Mouse (Mus musculus): ENCODE measurements around the gene Prkar2a. TPM values are rescaled to one million over a fixed set of nuclear protein-coding genes. Genes with fewer than 3 reads are reported as not detected.
"Not testable (repeated sequence)": the region's sequence is repeated elsewhere in the genome, so short reads cannot be mapped to it uniquely, and the experiment has no call there.

Gene Prkar2a
- 32.9 and 39.3 TPM in 2 replicates for polyA plus RNA-seq (2015; fragmentation: Nextera tagmentation; extraction: Ambion mirVana)

- no peak within 1 kb of the TSS for H3K4me3 ChIP-seq (replicated peaks)
- no peaks in the 10 kb centered on the region for H3K36me3 ChIP-seq
- peaks cover 8% of the 10 kb centered on the region for H3K4me1 ChIP-seq
- ATAC-seq (ENCODE audit: insufficient read depth, low FRiP score, low read depth) = no peak
- H3K27me3 ChIP-seq (replicated peaks) = no peaks in the 10 kb centered on the region
- H3K4me2 ChIP-seq = no peak within 1 kb of the TSS
- 84% methylated on average over 1 of the region's 1 CpGs for WGBS
- H3K27ac ChIP-seq = no peak within 1 kb of the TSS
- H3K9me3 ChIP-seq = no peaks in the 10 kb centered on the region
- H3K9ac ChIP-seq = no peak within 1 kb of the TSS
Measured at GRCm38 (mm10) chr9:108689106-108689505, at the start of gene Prkar2a. TSS of gene Prkar2a (plus strand) at chr9:108689314.

DNA sequence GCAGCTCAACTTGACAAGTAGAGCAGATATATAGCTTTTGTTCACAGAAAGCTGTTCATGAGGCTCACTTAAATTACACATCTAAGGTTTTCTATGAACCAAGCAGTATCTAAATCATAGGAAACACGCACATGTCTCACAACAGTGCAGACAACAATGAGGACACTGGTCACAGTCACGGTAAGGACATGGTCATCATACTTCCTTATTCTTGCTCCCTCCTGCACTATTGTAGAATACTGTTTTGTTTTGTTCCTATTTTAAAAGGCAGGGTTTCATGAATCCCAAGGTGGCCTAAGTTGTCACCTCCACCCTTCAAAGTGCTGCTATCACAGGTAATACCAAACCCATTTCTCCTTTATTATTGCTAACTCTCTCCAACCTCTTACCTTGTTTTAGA, 49.3 kb upstream of the Prkar2a start:
- WGBS = 92% methylated on average over 2 of the region's 2 CpGs
- no peak for ATAC-seq (ENCODE audit: insufficient read depth, low FRiP score, low read depth)
- H3K36me3 ChIP-seq = no peaks in the 10 kb centered on the region

DNA sequence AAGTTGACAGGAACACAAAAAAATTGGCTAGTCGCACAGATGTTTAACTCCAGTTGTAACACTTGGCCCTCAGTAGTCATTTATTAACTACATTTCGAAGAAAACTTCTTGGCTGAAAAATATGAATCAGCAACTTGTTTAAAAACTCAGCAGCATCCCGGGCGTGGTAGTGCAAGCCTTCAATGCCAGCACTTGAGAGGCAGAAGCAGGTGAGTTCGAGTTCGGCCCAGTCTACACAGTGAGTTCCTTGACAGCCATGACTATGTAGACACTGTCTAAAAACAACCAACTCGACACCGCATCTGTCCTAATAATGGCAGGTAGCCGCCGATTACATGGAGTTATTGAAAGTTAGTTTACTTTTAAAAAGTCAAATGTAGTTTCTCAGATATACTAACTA, 40.9 kb upstream of the Prkar2a start:
- 23% methylated on average over 10 of the region's 10 CpGs for WGBS
- peak overlapping the region; percentile 94; the same call in 1 of the 2 replicates for H3K27ac ChIP-seq

More for the DNA sequence above, 49.3 kb upstream of the Prkar2a start:
- no peak overlapping the region for H3K27ac ChIP-seq
- H3K9ac ChIP-seq = no peak overlapping the region
- no peak overlapping the region for H3K4me3 ChIP-seq (replicated peaks)
- H3K4me1 ChIP-seq = no peaks in the 10 kb centered on the region
- no peaks in the 10 kb centered on the region for H3K27me3 ChIP-seq (replicated peaks)
- H3K4me2 ChIP-seq = no peak overlapping the region
- no peaks in the 10 kb centered on the region for H3K9me3 ChIP-seq

GRCm38 (mm10) chr9:108648611-108649560, 40.2 kb upstream of the Prkar2a start, which contains the start of gene Arih2:
TSS of gene Arih2 (minus strand) at chr9:108649386.
- Histone ChIP-seq H3K27ac (peak within 1 kb of the TSS; percentile 94), H3K9ac (peak within 1 kb of the TSS; percentile 93), H3K4me3 (replicated peaks) (peak within 1 kb of the TSS; percentile 88), H3K27me3 (replicated peaks) (no peaks in the 10 kb centered on the region), H3K4me2 (peak within 1 kb of the TSS; percentile 79), H3K36me3 (no peaks in the 10 kb centered on the region), H3K4me1 (peaks cover 7% of the 10 kb centered on the region; the same call in 1 of the 2 replicates), H3K9me3 (no peaks in the 10 kb centered on the region)
- ATAC-seq (ENCODE audit: insufficient read depth, low FRiP score, low read depth) = peak; percentile 97
- WGBS = under 1% methylated on average over 103 of the region's 112 CpGs

More for the DNA sequence above, 40.9 kb upstream of the Prkar2a start:
- Histone ChIP-seq H3K4me2 (peak overlapping the region; percentile 58), H3K36me3 (no peaks in the 10 kb centered on the region), H3K9me3 (no peaks in the 10 kb centered on the region), H3K4me3 (replicated peaks) (peak overlapping the region; percentile 88), H3K9ac (no peak overlapping the region), H3K4me1 (peaks cover 7% of the 10 kb centered on the region; the same call in 1 of the 2 replicates), H3K27me3 (replicated peaks) (no peaks in the 10 kb centered on the region)
- ATAC-seq (ENCODE audit: insufficient read depth, low FRiP score, low read depth) = no peak

DNA sequence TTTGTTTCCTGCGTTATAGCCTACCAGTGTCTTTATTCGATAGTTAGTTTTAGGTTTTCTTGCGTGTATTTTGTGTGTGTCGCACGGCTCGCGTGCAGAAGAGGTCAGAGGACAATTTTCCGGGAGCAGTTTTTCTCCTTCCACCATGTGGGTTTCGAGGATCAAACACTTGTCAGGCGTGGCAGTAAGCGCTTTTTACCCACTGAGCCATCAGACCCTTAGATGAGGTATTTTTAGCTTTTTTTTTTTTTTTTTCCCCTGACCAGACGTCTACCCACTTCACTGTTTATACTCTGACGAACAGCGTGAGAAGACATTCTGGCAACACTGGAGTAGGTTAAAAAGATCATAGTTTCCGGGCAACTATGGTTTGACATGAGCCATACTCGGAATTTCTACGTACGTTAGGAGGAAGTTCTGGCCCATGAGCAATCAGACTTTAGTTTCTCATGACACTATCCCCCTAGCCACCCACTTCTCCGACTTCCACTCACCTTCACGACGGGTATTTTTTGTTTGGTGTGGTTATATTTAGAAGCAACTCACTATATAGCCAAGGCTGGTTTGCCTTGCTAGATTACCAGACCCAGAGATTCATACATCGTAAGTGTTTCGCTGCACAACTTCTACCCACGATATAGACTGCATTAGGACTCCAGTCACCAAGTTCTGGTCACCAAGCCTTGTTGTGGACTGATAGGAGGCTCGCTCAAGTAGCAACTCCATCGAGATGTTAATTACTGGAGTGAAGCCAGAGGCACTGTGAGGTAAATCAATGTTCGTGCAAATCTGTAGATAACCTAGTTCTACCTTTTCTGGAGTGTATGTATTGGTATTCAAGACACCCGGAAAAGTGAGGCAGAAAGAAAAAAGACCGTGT, 39.3 kb upstream of the Prkar2a start:
- Histone ChIP-seq H3K27ac (peak overlapping the region; percentile 94), H3K9me3 (no peaks in the 10 kb centered on the region), H3K4me3 (replicated peaks) (peak overlapping the region; percentile 88), H3K27me3 (replicated peaks) (no peaks in the 10 kb centered on the region), H3K4me1 (peaks cover 7% of the 10 kb centered on the region; the same call in 1 of the 2 replicates), H3K9ac (peak overlapping the region; percentile 93), H3K36me3 (no peaks in the 10 kb centered on the region), H3K4me2 (peak overlapping the region; percentile 79)
- 20% methylated on average over 29 of the region's 29 CpGs for WGBS
- ATAC-seq (ENCODE audit: insufficient read depth, low FRiP score, low read depth) = peak; percentile 2; the same call in 1 of the 2 replicates

- no peak overlapping the region for H3K9ac ChIP-seq
- ATAC-seq (ENCODE audit: insufficient read depth, low FRiP score, low read depth) = no peak
- H3K27me3 ChIP-seq (replicated peaks) = no peaks in the 10 kb centered on the region
- H3K4me2 ChIP-seq = no peak overlapping the region
- no peak overlapping the region for H3K4me3 ChIP-seq (replicated peaks)
- H3K4me1 ChIP-seq = peaks cover 4% of the 10 kb centered on the region; the same call in 1 of the 2 replicates
- 73% methylated on average over 10 of the region's 10 CpGs for WGBS
- no peak overlapping the region for H3K27ac ChIP-seq
- H3K36me3 ChIP-seq = no peaks in the 10 kb centered on the region
- no peaks in the 10 kb centered on the region for H3K9me3 ChIP-seq
Measured at GRCm38 (mm10) chr9:108654566-108655464, 34.3 kb upstream of the Prkar2a start.

GRCm38 (mm10) chr9:108655865-108656264, 33.2 kb upstream of the Prkar2a start:
- not testable (repeated sequence) for H3K9ac ChIP-seq; H3K27ac ChIP-seq; H3K27me3 ChIP-seq (replicated peaks); H3K4me1 ChIP-seq; H3K9me3 ChIP-seq; H3K4me2 ChIP-seq; ATAC-seq (ENCODE audit: insufficient read depth, low FRiP score, low read depth); H3K4me3 ChIP-seq (replicated peaks); H3K36me3 ChIP-seq
- 64% methylated on average over 7 of the region's 7 CpGs for WGBS

- H3K4me1 ChIP-seq = 0 out of 2 replicates have a peak, but pooled peaks cover 4% of the 10 kb centered on the region
- peak within 1 kb of the TSS; percentile 80 for H3K4me2 ChIP-seq
- peak; percentile 94 for ATAC-seq (ENCODE audit: insufficient read depth, low FRiP score, low read depth)
- peak within 1 kb of the TSS; percentile 39; the same call in 1 of the 2 replicates for H3K9ac ChIP-seq
- no peaks in the 10 kb centered on the region for H3K9me3 ChIP-seq
- no peaks in the 10 kb centered on the region for H3K27me3 ChIP-seq (replicated peaks)
- peak within 1 kb of the TSS; percentile 69 for H3K4me3 ChIP-seq (replicated peaks)
- no peaks in the 10 kb centered on the region for H3K36me3 ChIP-seq
- 0 out of 2 replicates have a peak within 1 kb of the TSS, but pooled peaks have one; percentile 11 for H3K27ac ChIP-seq
- 2% methylated on average over 36 of the region's 37 CpGs for WGBS
Measured at GRCm38 (mm10) chr9:108661677-108662612, 27.2 kb upstream of the Prkar2a start, which contains the start of gene Slc25a20. TSS of gene Slc25a20 (plus strand) at chr9:108662088.

- peak overlapping the region; percentile 69 for H3K4me3 ChIP-seq (replicated peaks)
- peak overlapping the region; percentile 80 for H3K4me2 ChIP-seq
- H3K9ac ChIP-seq = no peak overlapping the region
- H3K27me3 ChIP-seq (replicated peaks) = no peaks in the 10 kb centered on the region
- H3K9me3 ChIP-seq = no peaks in the 10 kb centered on the region
- no peaks in the 10 kb centered on the region for H3K36me3 ChIP-seq
- ATAC-seq (ENCODE audit: insufficient read depth, low FRiP score, low read depth) = no peak
- H3K4me1 ChIP-seq = 0 out of 2 replicates have a peak, but pooled peaks cover 4% of the 10 kb centered on the region
- no peak overlapping the region for H3K27ac ChIP-seq
- WGBS = 25% methylated on average over 6 of the region's 6 CpGs
Measured at GRCm38 (mm10) chr9:108662660-108663059, 26.5 kb upstream of the Prkar2a start.

DNA sequence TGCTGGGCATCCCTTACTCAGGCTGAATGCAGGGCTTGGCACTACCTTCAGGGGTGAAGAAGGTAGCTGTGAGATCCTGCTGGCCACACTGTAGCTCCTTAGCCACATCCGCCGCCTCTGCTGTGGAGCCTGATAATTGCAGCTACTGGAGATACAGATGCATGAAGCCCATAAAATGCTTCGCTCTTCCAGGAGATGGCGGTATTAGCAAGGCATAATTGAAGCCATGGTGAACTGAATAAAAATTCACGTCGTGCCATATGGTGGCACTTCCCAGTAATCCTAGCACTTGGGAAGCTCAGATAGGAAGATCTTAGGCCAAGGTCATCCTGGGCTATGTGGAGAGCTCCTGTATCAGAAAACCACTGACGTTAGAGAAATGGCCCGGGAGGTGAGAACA, 19.2 kb upstream of the Prkar2a start:
- no peak for ATAC-seq (ENCODE audit: insufficient read depth, low FRiP score, low read depth)
- H3K9me3 ChIP-seq = no peaks in the 10 kb centered on the region
- no peak overlapping the region for H3K4me3 ChIP-seq (replicated peaks)
- H3K4me2 ChIP-seq = no peak overlapping the region
- H3K4me1 ChIP-seq = no peaks in the 10 kb centered on the region
- H3K27ac ChIP-seq = no peak overlapping the region
- H3K9ac ChIP-seq = no peak overlapping the region
- H3K36me3 ChIP-seq = no peaks in the 10 kb centered on the region
- H3K27me3 ChIP-seq (replicated peaks) = no peaks in the 10 kb centered on the region
- WGBS = 59% methylated on average over 8 of the region's 8 CpGs

All from stomach, embryonic 15.5 days (tissue).